Mouse (Mus musculus) CD4-positive, CD25-positive, alpha-beta regulatory T cell, adult 2 months (primary cell): ENCODE results near the gene Kcnip1.

ENCODE experiments used
- DNase-seq: peaks from one replicate; pipeline ENCODE4 v3.0.0-alpha.2; 2012; ENCODE audit warnings: low read depth, low spot score

Kcnip1 gene

GRCm38 (mm10) chr11:33902377-33902776, 90.6 kb downstream of the Kcnip1 start:
- DNase-seq: no peak

- no peak for DNase-seq
These were observed 91.2 kb downstream of the Kcnip1 start for GRCm38 (mm10) chr11:33901783-33902182.

- DNase-seq: no peak
These were observed 101.9 kb downstream of the Kcnip1 start for GRCm38 (mm10) chr11:33891084-33891483.

GRCm38 (mm10) chr11:33890382-33890781, 102.6 kb downstream of the Kcnip1 start:
- no peak for DNase-seq

- no peak for DNase-seq
These were observed 105.3 kb downstream of the Kcnip1 start for GRCm38 (mm10) chr11:33887660-33888059.

- DNase-seq: no peak
These were observed 107.0 kb downstream of the Kcnip1 start for GRCm38 (mm10) chr11:33885981-33886380.

GRCm38 (mm10) chr11:33882731-33883328, 110.1 kb downstream of the Kcnip1 start:
- DNase-seq: no peak

- no peak for DNase-seq
These were observed 118.0 kb downstream of the Kcnip1 start for GRCm38 (mm10) chr11:33874925-33875324.

GRCm38 (mm10) chr11:33873071-33873781, 119.7 kb downstream of the Kcnip1 start:
- DNase-seq: no peak

GRCm38 (mm10) chr11:33872716-33873048, 120.3 kb downstream of the Kcnip1 start:
- no peak for DNase-seq

GRCm38 (mm10) chr11:33871998-33872715, 120.8 kb downstream of the Kcnip1 start:
- no peak for DNase-seq

- no peak for DNase-seq
These were observed 122.7 kb downstream of the Kcnip1 start for GRCm38 (mm10) chr11:33870246-33870645.

GRCm38 (mm10) chr11:33869559-33869958, 123.4 kb downstream of the Kcnip1 start:
- no peak for DNase-seq

GRCm38 (mm10) chr11:33866775-33867174, 126.2 kb downstream of the Kcnip1 start:
- DNase-seq: no peak

- no peak for DNase-seq
These were observed 128.7 kb downstream of the Kcnip1 start for GRCm38 (mm10) chr11:33864245-33864644.

- no peak for DNase-seq
These were observed 131.1 kb downstream of the Kcnip1 start for GRCm38 (mm10) chr11:33861823-33862222.

- DNase-seq: no peak
These were observed 131.9 kb downstream of the Kcnip1 start for GRCm38 (mm10) chr11:33860905-33861582.

- DNase-seq: peak; percentile 15
These were observed 143.3 kb downstream of the Kcnip1 start for GRCm38 (mm10) chr11:33849614-33850013.

GRCm38 (mm10) chr11:33848685-33849084, 144.3 kb downstream of the Kcnip1 start:
- DNase-seq: no peak

GRCm38 (mm10) chr11:33845931-33846330, 147.0 kb downstream of the Kcnip1 start:
- DNase-seq: no peak

- no peak for DNase-seq
These were observed 149.6 kb downstream of the Kcnip1 start for GRCm38 (mm10) chr11:33843294-33843864.

- no peak for DNase-seq
These were observed 153.9 kb downstream of the Kcnip1 start for GRCm38 (mm10) chr11:33839049-33839448.
